Mouse (Mus musculus) testis, adult 2 months (tissue): ENCODE results near the gene Bbs9.

Experiments used
- CTCF ChIP-seq: fragments of 200-500 bp; IDR thresholded peaks from 2 replicates; pipeline ENCODE4 v1.5.1; 2012; ENCODE audit warnings: low read depth, mild to moderate bottlenecking, inconsistent platforms, low read length, moderate library complexity; ENCODE audit not compliant: control insufficient read depth, insufficient read depth, insufficient replicate concordance
- POLR2A ChIP-seq: fragments of 200-500 bp; IDR thresholded peaks from 2 replicates; pipeline ENCODE4 v1.6.1; 2012; ENCODE audit warnings: low read depth, mild to moderate bottlenecking, inconsistent platforms, low read length, moderate library complexity; ENCODE audit not compliant: control insufficient read depth

GRCm38 (mm10) chr9:22823856-22824255 is 348.3 kb downstream of the Bbs9 start:
- TF ChIP-seq CTCF (no peak), POLR2A (no peak)
